Mouse (Mus musculus) right cerebral cortex, adult 2 months (tissue): Measurements from ENCODE around the gene Ift43.

Experiments
- DNase-seq, 2 experiments: peaks; one replicate each; pipeline ENCODE4 v3.0.0; 2021 to 2022; ENCODE audit warnings: low spot score in 2 of 2

The Ift43 gene

GRCm38 (mm10) chr12:86078553-86079201 is 3.7 kb upstream of the Ift43 start, which contains the start of gene Tgfb3:
Tgfb3 (minus strand) TSS chr12:86079041.
- DNase-seq, result peak; percentile 54 to 59

- peak; percentile 94 to 96 for DNase-seq
Measured at GRCm38 (mm10) chr12:86079202-86079667, 3.1 kb upstream of the Ift43 start.

- DNase-seq, result peak; percentile 64 to 66
Measured at GRCm38 (mm10) chr12:86085873-86086272, 3.5 kb downstream of the Ift43 start.

- DNase-seq, result peak; percentile 25 to 33
Measured at GRCm38 (mm10) chr12:86086550-86086949, 4.2 kb downstream of the Ift43 start.

GRCm38 (mm10) chr12:86088042-86088441 is 5.7 kb downstream of the Ift43 start:
- DNase-seq, result no peak

- peak in 1 of 2 experiments; percentile 26 for DNase-seq
Measured at GRCm38 (mm10) chr12:86090764-86091163, 8.4 kb downstream of the Ift43 start.

GRCm38 (mm10) chr12:86091601-86092132 is 9.3 kb downstream of the Ift43 start:
- DNase-seq, result no peak

GRCm38 (mm10) chr12:86094075-86094474 is 11.7 kb downstream of the Ift43 start:
- no peak for DNase-seq

- DNase-seq, result no peak
Measured at GRCm38 (mm10) chr12:86095806-86096205, 13.5 kb downstream of the Ift43 start.

- no peak for DNase-seq
Measured at GRCm38 (mm10) chr12:86097781-86098180, 15.4 kb downstream of the Ift43 start.

- no peak for DNase-seq
Measured at GRCm38 (mm10) chr12:86100711-86101110, 18.4 kb downstream of the Ift43 start.

GRCm38 (mm10) chr12:86102686-86103085 is 20.3 kb downstream of the Ift43 start:
- DNase-seq, result no peak

GRCm38 (mm10) chr12:86103391-86103790 is 21.1 kb downstream of the Ift43 start:
- DNase-seq, result no peak

- DNase-seq, result no peak
Measured at GRCm38 (mm10) chr12:86103852-86104251, 21.5 kb downstream of the Ift43 start.

GRCm38 (mm10) chr12:86104297-86104696 is 22.0 kb downstream of the Ift43 start:
- DNase-seq, result no peak

- no peak for DNase-seq
Measured at GRCm38 (mm10) chr12:86105546-86105945, 23.2 kb downstream of the Ift43 start.

GRCm38 (mm10) chr12:86106086-86106485 is 23.7 kb downstream of the Ift43 start:
- DNase-seq, result no peak

GRCm38 (mm10) chr12:86107645-86108044 is 25.3 kb downstream of the Ift43 start:
- DNase-seq, result no peak

- no peak for DNase-seq
Measured at GRCm38 (mm10) chr12:86109531-86109930, 27.2 kb downstream of the Ift43 start.

GRCm38 (mm10) chr12:86110637-86111036 is 28.3 kb downstream of the Ift43 start:
- no peak for DNase-seq

GRCm38 (mm10) chr12:86116295-86116835 is 34.0 kb downstream of the Ift43 start:
- no peak for DNase-seq

- DNase-seq, result no peak
Measured at GRCm38 (mm10) chr12:86124016-86124415, 41.7 kb downstream of the Ift43 start.

- DNase-seq, result no peak
Measured at GRCm38 (mm10) chr12:86128122-86128521, 45.8 kb downstream of the Ift43 start.
